Mouse (Mus musculus) liver, embryonic 16.5 days (tissue): ENCODE results near the gene Exoc3l4. TPM values are rescaled to one million over a fixed set of nuclear protein-coding genes. Genes with fewer than 3 reads are reported as not detected.

Experiments used
- ATAC-seq: fragments of 200-750 bp; cut with Nextera tagmentation; 2 replicates; pipeline ENCODE4 v1.8.0; 2017; ENCODE audit warnings: low read depth, mild to moderate bottlenecking, moderate number of reproducible peaks, moderate library complexity
- H3K27ac ChIP-seq: fragments of 300-500 bp; sonication (generic); 2 replicates; pipeline ENCODE4 v1.5.1; 2014; ENCODE audit warnings: mild to moderate bottlenecking, low read length
- H3K27me3 ChIP-seq: fragments of 300-500 bp; sonication (generic); 2 replicates; pipeline ENCODE4 v1.6.1; 2014; ENCODE audit warnings: low read depth, low read length, mixed read lengths; ENCODE audit not compliant: control insufficient read depth, insufficient read depth
- H3K36me3 ChIP-seq: fragments of 300-500 bp; sonication (generic); 2 replicates; pipeline ENCODE4 v1.6.1; 2014; ENCODE audit warnings: mild to moderate bottlenecking; ENCODE audit not compliant: control insufficient read depth, insufficient read depth
- H3K4me1 ChIP-seq: fragments of 300-500 bp; sonication (generic); 2 replicates; pipeline ENCODE4 v1.6.1; 2014; ENCODE audit warnings: low read depth, low read length, mixed read lengths; ENCODE audit not compliant: control insufficient read depth
- H3K4me2 ChIP-seq: fragments of 300-500 bp; sonication (generic); 2 replicates; pipeline ENCODE4 v1.6.1; 2014; ENCODE audit warnings: low read depth, low read length, mixed read lengths
- H3K4me3 ChIP-seq: fragments of 300-500 bp; sonication (generic); 2 replicates; pipeline ENCODE4 v1.5.1; 2014; ENCODE audit warnings: low read depth, mild to moderate bottlenecking, low read length
- H3K9ac ChIP-seq: fragments of 300-500 bp; sonication (generic); 2 replicates; pipeline ENCODE4 v1.6.1; 2014; ENCODE audit warnings: low read depth, low read length
- H3K9me3 ChIP-seq: fragments of 300-500 bp; sonication (generic); replicated peaks from 2 replicates; pipeline ENCODE4 v1.6.1; 2016; ENCODE audit warnings: low read length; ENCODE audit not compliant: control insufficient read depth
- WGBS: fragments of 180-500 bp; shearing (Covaris S2); extraction: QIAGEN DNeasy Blood & Tissue Kit; methylation state at CpG from one replicate; pipeline ENCODE4 v1.1.7; 2014; ENCODE audit not compliant: insufficient replicate concordance; 5-methylcytosine and 5-hydroxymethylcytosine counted together
- polyA plus RNA-seq: library from polyadenylated mRNA; unstranded; fragments of >200 nt; fragmentation: Nextera tagmentation; extraction: Ambion mirVana; gene quantifications from 2 replicates; pipeline ENCODE4 v1.2.1, GENCODE M21; 2015

Exoc3l4 gene
- polyA plus RNA-seq, 1 experiment from 2014 or later = 28.5 TPM

DNA sequence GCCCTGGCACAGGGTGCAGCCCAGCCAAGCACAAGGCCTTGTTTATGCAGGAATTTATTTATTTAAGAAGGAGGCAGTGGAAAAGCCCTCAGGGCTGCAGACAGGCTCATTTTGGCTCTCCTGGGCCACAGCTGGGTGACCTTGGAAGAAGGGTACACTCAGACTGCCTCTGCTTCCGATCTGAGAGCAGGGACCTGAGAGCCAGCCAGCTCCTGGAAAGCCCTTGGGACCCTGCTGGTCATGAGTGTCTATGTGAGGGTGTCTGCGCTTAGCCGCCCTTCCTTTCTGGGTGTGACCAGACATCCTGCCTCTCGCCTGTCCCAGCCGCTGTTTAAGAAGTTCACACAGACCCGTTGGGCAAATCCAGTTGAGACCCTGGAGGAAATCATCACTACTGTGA, 33.5 kb downstream of the Exoc3l4 start:
- peaks cover 94% of the 10 kb centered on the region for H3K36me3 ChIP-seq
- no peak overlapping the region for H3K4me2 ChIP-seq
- 72% methylated on average over 6 of the region's 6 CpGs for WGBS
- no peak overlapping the region for H3K27ac ChIP-seq
- peaks cover 32% of the 10 kb centered on the region for H3K4me1 ChIP-seq
- no peaks in the 10 kb centered on the region for H3K27me3 ChIP-seq
- H3K9me3 ChIP-seq = no peaks in the 10 kb centered on the region
- no peak for ATAC-seq
- no peak overlapping the region for H3K4me3 ChIP-seq
- H3K9ac ChIP-seq = no peak overlapping the region

DNA sequence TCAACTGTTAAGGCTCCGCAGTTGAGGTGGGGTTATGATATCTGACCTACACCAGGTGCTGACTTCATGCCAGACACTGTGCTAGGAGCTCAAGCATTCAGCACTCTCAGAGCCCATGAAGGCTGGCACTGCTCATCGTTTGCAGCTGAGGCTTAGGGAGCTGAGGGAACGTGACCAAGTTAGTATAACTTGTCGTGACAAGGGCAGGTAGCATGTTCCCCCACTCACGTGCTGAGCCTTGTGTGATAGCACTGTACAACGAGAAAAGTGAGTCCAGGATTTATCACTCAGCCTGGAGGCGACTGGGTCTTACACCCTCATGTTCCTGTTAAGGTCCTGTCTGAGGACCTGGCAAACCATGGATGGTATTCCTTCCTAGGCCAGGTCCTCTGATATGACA, 34.7 kb downstream of the Exoc3l4 start:
- no peak overlapping the region for H3K4me3 ChIP-seq
- peaks cover 20% of the 10 kb centered on the region for H3K4me1 ChIP-seq
- WGBS = 85% methylated on average over 7 of the region's 7 CpGs
- no peak for ATAC-seq
- H3K4me2 ChIP-seq = no peak overlapping the region
- no peaks in the 10 kb centered on the region for H3K27me3 ChIP-seq
- no peak overlapping the region for H3K27ac ChIP-seq
- H3K9me3 ChIP-seq = no peaks in the 10 kb centered on the region
- peaks cover 82% of the 10 kb centered on the region for H3K36me3 ChIP-seq
- H3K9ac ChIP-seq = no peak overlapping the region

DNA sequence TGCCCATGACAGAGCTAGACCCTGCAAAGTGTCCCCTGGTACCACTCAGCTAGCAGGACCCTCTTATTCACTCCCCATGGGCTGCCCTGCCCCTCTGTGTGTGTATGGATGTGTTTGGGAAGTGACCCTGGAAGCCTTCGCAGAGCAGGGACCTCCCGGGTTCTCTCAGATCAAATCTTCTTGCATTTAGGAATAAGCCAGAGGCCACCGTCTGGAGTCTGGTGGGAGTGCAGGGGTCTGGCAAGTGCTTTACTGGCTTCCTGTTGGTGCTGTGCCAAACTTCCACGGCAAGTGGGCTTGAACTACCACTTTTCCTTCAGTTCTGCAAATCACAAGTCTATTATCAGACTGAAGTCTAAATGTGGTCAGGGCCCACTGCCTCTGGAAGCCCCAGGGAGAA, 37.2 kb downstream of the Exoc3l4 start:
- H3K9me3 ChIP-seq = no peaks in the 10 kb centered on the region
- H3K9ac ChIP-seq = no peak overlapping the region
- no peak overlapping the region for H3K4me2 ChIP-seq
- no peak overlapping the region for H3K4me3 ChIP-seq
- WGBS = 58% methylated on average over 4 of the region's 4 CpGs
- ATAC-seq = no peak
- no peaks in the 10 kb centered on the region; the same call in 1 of the 2 replicates for H3K27me3 ChIP-seq
- peaks cover 57% of the 10 kb centered on the region for H3K36me3 ChIP-seq
- H3K27ac ChIP-seq = no peak overlapping the region
- peaks cover 12% of the 10 kb centered on the region for H3K4me1 ChIP-seq

DNA sequence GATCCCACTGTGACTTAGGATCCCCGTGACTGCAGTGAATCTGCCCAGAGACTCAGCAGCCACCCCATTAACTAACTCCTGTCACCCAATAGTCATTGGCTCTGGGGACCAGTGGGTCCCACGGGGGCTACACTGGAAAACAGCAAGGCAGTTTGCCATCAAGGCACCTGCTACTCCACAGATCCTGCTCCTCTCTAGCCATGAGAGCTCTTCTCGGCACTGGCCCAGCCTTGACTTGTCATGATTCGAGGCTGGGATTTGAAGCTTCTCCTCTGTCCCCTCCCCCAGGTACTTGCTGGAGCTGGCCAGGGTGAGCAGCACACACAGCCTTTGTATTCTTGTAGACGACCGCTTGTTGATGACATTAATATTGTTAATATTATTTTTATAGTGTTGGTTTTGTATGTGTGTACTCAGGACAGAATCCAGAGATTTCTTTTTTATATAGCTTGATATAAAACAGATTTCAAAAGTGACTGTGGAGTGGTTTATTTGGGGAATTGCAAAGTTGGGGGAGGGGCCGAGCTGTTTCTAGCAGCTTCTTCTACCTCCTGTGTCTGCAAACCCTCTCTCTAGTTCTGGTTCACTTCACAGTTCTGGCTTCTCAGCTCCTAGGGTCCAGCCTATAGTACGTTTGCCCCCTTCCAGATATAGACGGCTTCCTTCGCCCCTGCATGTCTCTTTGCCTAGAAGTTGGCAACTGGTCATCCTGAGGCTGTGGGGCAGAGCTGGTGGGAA, 37.9 kb downstream of the Exoc3l4 start:
- 73% methylated on average over 10 of the region's 10 CpGs for WGBS
- ATAC-seq = no peak
- Histone ChIP-seq H3K4me1 (peaks cover 7% of the 10 kb centered on the region), H3K4me3 (no peak overlapping the region), H3K9me3 (no peaks in the 10 kb centered on the region), H3K4me2 (no peak overlapping the region), H3K36me3 (peaks cover 50% of the 10 kb centered on the region), H3K27ac (peak overlapping the region; percentile 26; the same call in 1 of the 2 replicates), H3K9ac (no peak overlapping the region), H3K27me3 (no peaks in the 10 kb centered on the region; the same call in 1 of the 2 replicates)

DNA sequence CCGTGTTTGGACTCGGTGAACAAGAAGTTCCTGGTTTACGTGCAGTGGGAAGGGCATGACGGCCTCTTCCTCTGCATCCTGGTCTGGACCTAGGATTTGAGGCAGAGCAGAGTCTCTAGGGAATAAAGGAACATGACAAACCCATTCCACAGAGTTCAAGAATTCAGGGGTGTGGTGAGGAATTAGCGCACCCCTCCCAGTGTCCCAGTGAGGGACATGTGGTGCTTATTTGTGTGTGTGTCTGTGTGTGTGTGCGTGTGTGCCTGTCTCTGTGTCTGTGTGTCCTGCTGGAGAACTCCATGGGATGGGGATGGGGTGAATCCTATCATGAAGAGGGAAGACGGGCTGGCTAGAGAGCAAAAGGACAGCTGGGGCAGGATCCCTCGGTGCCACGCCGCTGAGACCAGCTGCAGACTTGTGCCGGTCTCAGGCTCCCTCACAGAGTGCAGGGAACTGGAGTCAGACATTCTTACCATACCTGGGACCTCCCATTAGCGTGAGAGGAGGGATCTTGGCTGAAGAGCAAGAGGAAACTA, 38.6 kb downstream of the Exoc3l4 start:
- WGBS = 66% methylated on average over 12 of the region's 12 CpGs
- Histone ChIP-seq H3K4me2 (no peak overlapping the region), H3K27ac (no peak overlapping the region), H3K9ac (no peak overlapping the region), H3K4me1 (peaks cover 7% of the 10 kb centered on the region), H3K36me3 (peaks cover 43% of the 10 kb centered on the region), H3K4me3 (no peak overlapping the region), H3K9me3 (no peaks in the 10 kb centered on the region), H3K27me3 (no peaks in the 10 kb centered on the region; the same call in 1 of the 2 replicates)
- ATAC-seq = no peak

DNA sequence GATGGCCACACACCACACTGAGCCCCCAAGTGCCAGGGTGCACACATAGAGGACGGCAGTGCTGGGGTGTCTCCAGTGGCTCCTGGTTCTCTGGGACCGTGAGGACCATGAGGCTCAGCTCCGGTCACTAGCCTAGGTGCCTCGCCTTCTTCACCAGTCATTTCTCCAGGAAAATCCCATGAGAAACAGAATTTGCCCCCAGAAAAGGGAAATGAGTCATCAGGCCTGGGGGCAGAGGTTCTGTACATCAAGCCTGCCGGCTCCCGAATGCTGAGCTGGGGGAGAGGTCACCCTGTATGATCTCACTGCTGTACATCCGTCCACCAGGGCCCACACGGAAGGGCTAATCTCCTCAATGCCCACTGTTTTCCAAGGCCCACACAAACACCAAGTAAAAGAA, 39.0 kb downstream of the Exoc3l4 start:
- Histone ChIP-seq H3K27me3 (no peaks in the 10 kb centered on the region; the same call in 1 of the 2 replicates), H3K36me3 (peaks cover 39% of the 10 kb centered on the region), H3K27ac (no peak overlapping the region), H3K9ac (no peak overlapping the region), H3K4me3 (no peak overlapping the region), H3K4me2 (no peak overlapping the region), H3K9me3 (no peaks in the 10 kb centered on the region), H3K4me1 (peaks cover 7% of the 10 kb centered on the region)
- ATAC-seq = no peak
- WGBS = 47% methylated on average over 8 of the region's 8 CpGs

DNA sequence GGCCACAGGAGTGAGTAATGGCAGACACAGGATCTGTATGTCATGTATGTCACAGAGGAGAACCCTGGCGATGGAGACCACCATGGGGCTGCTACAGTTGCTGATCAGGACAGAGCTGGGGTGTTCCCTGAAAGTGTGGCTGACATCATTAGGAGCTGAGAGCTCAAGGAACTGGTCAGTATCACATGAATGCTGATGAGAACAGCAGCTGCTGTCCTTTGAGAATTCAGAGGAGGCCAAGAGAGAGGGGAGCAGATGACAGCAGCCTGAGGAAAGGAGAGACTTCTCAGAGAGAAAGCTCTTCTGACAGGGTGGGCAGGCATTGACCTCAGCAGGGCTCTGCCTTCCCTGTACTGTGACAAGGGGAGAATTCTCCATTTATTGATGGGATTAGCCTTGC, 40.9 kb downstream of the Exoc3l4 start:
- Histone ChIP-seq H3K27ac (no peak overlapping the region), H3K4me3 (no peak overlapping the region), H3K9me3 (no peaks in the 10 kb centered on the region), H3K4me1 (peaks cover 7% of the 10 kb centered on the region), H3K36me3 (peaks cover 20% of the 10 kb centered on the region), H3K4me2 (no peak overlapping the region), H3K27me3 (peaks cover 3% of the 10 kb centered on the region; the same call in 1 of the 2 replicates), H3K9ac (no peak overlapping the region)
- ATAC-seq = no peak
- 79% methylated on average over 1 of the region's 1 CpGs for WGBS

DNA sequence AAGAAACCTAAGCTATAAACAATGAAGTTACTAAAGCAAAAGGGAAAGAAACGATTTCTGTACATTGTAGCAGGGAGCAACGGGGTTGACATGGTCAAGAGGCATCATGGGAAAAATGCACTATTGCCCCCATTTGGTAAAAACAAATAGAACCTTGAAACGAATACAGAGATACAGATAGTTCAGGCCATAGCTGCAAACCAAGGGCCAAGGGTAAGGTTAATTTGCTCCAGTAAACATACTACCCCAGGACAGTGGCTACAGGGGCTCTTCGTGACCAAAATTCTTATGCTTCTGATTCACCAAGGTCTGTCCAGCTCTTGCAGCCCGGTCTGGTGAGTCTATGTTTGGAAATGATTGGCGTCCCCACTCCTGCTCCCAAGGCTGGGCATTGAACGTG, 46.8 kb downstream of the Exoc3l4 start:
- H3K9me3 ChIP-seq = no peaks in the 10 kb centered on the region
- H3K4me3 ChIP-seq = no peak overlapping the region
- WGBS = 54% methylated on average over 7 of the region's 7 CpGs
- H3K27me3 ChIP-seq = peaks cover 3% of the 10 kb centered on the region
- no peaks in the 10 kb centered on the region for H3K36me3 ChIP-seq
- no peak overlapping the region for H3K4me2 ChIP-seq
- peak; percentile 66 for ATAC-seq
- no peak overlapping the region for H3K27ac ChIP-seq
- H3K4me1 ChIP-seq = peaks cover 2% of the 10 kb centered on the region; the same call in 1 of the 2 replicates
- no peak overlapping the region for H3K9ac ChIP-seq

DNA sequence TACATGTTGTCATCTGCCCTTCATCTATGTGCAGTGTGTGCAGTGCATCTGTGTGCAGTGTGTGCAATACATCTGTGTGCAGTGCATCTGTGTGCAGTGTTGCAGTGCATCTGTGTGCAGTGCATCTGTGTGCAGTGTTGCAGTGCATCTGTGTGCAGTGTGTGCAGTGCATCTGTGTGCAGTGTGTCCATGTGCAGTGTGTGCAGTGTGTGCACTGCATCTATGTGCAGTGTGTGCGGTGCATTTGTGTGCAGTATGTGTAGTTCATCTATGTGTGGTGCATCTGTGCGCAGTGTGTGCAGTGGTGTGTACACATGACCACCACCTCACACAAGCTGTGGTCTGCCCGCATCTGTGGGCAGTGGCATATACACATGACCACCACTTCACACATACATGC, 49.6 kb downstream of the Exoc3l4 start:
- H3K27me3 ChIP-seq = peaks cover 6% of the 10 kb centered on the region
- H3K4me1 ChIP-seq = no peaks in the 10 kb centered on the region; the same call in 1 of the 2 replicates
- no peak overlapping the region for H3K4me3 ChIP-seq
- no peaks in the 10 kb centered on the region for H3K9me3 ChIP-seq
- H3K36me3 ChIP-seq = no peaks in the 10 kb centered on the region
- no peak overlapping the region for H3K4me2 ChIP-seq
- no peak for ATAC-seq
- H3K9ac ChIP-seq = no peak overlapping the region
- H3K27ac ChIP-seq = no peak overlapping the region
- 67% methylated on average over 3 of the region's 3 CpGs for whole genome bisulfite sequencing
